Mouse (Mus musculus): ENCODE data around the gene Ccl24.

- TF ChIP-seq GATA1 (IDR thresholded peaks at IDR 0.05; ENCODE audit: low read length): no peak
- no peak for TF ChIP-seq TAL1 (IDR thresholded peaks at IDR 0.05; ENCODE audit: low read length)
Observed at GRCm38 (mm10) chr5:135556259-135556658, 16.6 kb downstream of the Ccl24 start.

Data from erythroblast, embryonic 14.5 days (primary cell).